Mouse (Mus musculus): ENCODE data around the gene Gm4881. TPM values are rescaled to one million over a fixed set of nuclear protein-coding genes. Genes with fewer than 3 reads are reported as not detected.

Gm4881 gene
- polyA plus RNA-seq, 1 experiment from 2014 or later: not detected

Small RNA genes within 50 kb of the gene (microRNA-seq; reads per million reads assigned to microRNA genes)
- gene Mir7046 (not detected), gene Mir7047 (not detected)

Other genes starting within 250 kb of the Gm4881 start
- gene BC049730, start 235.3 kb downstream of the Gm4881 start, polyA plus RNA-seq (2014; fragmentation: Nextera tagmentation; extraction: Ambion mirVana): not detected in 2 replicates
- not detected in 2 replicates for gene Gm4763, start 217.6 kb downstream of the Gm4881 start, polyA plus RNA-seq (2014; fragmentation: Nextera tagmentation; extraction: Ambion mirVana)
- not detected in 2 replicates for gene Cd177, start 184.2 kb downstream of the Gm4881 start, polyA plus RNA-seq (2014; fragmentation: Nextera tagmentation; extraction: Ambion mirVana)
- not detected in 2 replicates for gene Ceacam10, start 167.3 kb downstream of the Gm4881 start, polyA plus RNA-seq (2014; fragmentation: Nextera tagmentation; extraction: Ambion mirVana)
- 13.5 and 14.2 TPM in 2 replicates for gene Gm9844, start 82.3 kb downstream of the Gm4881 start, polyA plus RNA-seq (2014; fragmentation: Nextera tagmentation; extraction: Ambion mirVana)
- not detected in 2 replicates for gene Lypd4, start 74.6 kb downstream of the Gm4881 start, polyA plus RNA-seq (2014; fragmentation: Nextera tagmentation; extraction: Ambion mirVana)
- not detected in 2 replicates for gene Dmrtc2, start 74.4 kb downstream of the Gm4881 start, polyA plus RNA-seq (2014; fragmentation: Nextera tagmentation; extraction: Ambion mirVana)
- 1,418 and 1,656 TPM in 2 replicates for gene Rps19, start 60.1 kb downstream of the Gm4881 start, polyA plus RNA-seq (2014; fragmentation: Nextera tagmentation; extraction: Ambion mirVana)
- gene Cd79a, start 47.1 kb downstream of the Gm4881 start, polyA plus RNA-seq (2014; fragmentation: Nextera tagmentation; extraction: Ambion mirVana): not detected in 2 replicates
- gene Arhgef1, start 41.6 kb downstream of the Gm4881 start, polyA plus RNA-seq (2014; fragmentation: Nextera tagmentation; extraction: Ambion mirVana): 58.4 and 63.3 TPM in 2 replicates
- gene Rabac1, start 28.3 kb upstream of the Gm4881 start, polyA plus RNA-seq (2014; fragmentation: Nextera tagmentation; extraction: Ambion mirVana): 254 and 263 TPM in 2 replicates
- 0.67 and 0.76 TPM in 2 replicates for gene Atp1a3, start 61.5 kb upstream of the Gm4881 start, polyA plus RNA-seq (2014; fragmentation: Nextera tagmentation; extraction: Ambion mirVana)
- 5.7 and 8.3 TPM in 2 replicates for gene Grik5, start 127.9 kb upstream of the Gm4881 start, polyA plus RNA-seq (2014; fragmentation: Nextera tagmentation; extraction: Ambion mirVana)
- gene Zfp574, start 128.1 kb upstream of the Gm4881 start, polyA plus RNA-seq (2014; fragmentation: Nextera tagmentation; extraction: Ambion mirVana): 14.5 and 14.8 TPM in 2 replicates
- gene Pou2f2, start 235.2 kb upstream of the Gm4881 start, polyA plus RNA-seq (2014; fragmentation: Nextera tagmentation; extraction: Ambion mirVana): 0.50 and 0.71 TPM in 2 replicates

Measured in heart, embryonic 14.5 days (tissue).